Mouse (Mus musculus) embryo, embryonic 9.5 days (tissue): ENCODE results near the gene Vmn1r9.
"Not testable (repeated sequence)": the region's sequence is repeated elsewhere in the genome, so short reads cannot be mapped to it uniquely, and the experiment has no call there.

Experiments
- DNase-seq: peaks from one replicate; pipeline ENCODE4 v3.0.0-alpha.2; 2017; ENCODE audit errors: extremely low spot score

Gene Vmn1r9

DNA sequence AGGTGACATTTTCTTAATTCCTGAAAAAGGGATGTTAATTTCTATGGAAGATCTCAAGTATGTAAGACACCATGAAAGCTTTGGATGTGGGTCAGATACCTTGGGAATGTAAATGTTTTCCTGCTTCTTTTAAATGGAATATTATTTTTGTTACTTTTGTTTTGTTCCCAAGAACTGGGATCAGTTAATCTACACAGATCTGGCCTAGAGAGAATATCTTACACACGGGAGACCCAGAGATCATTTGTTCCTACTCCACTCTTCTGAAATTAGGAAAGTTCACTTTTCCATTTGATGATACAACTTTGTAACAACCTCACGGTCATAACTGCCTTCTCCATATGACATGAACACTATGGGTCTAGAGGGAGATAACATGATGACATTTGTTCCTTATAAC lies at the start of gene Vmn1r9:
TSS of gene Vmn1r9 (plus strand) at position 301 of the 400 bp plus-strand sequence.
- DNase-seq: no peak

DNA sequence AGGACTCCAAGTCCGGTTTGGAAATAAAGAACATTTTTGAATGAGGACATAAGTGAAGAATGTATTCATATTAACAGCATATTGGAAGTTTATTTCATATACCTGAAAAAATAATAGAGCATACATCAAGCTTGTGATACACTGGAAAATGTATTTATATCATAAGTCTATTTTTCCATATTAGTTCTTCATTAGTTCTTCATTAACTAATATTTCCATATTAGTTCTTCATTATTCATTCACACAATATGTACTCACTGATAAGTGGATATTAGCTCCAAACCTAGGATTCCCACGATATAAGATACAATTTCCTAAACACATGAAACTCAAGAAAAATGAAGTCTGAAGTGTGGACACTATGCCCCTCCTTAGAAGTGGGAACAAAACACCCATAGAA lies 41.4 kb upstream of the Vmn1r9 start, which contains the start of gene Vmn1r7:
TSS of gene Vmn1r7 (minus strand) at position 101 of the 400 bp plus-strand sequence.
- not testable (repeated sequence) for DNase-seq

DNA sequence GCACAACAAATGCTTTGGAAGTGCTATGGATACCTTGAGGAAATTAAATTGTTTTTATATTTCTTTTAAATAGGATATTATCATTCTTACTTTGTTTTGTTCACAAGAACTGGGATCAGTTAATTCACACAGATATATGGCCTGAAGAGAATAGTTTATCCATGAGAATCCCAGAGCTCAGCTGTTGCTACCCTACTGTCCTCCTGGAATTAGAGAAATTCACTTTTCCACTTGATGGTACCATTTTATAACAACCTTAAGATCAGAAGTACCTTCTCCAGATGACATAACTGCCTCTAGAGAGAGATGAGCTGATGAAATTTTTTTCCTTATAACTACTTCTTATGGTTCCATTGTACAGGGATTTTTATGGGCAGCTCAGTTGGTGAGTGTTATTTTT lies 34.6 kb upstream of the Vmn1r9 start, which contains the start of gene Vmn1r8:
TSS of gene Vmn1r8 (plus strand) at position 301 of the 400 bp plus-strand sequence.
- DNase-seq: no peak

DNA sequence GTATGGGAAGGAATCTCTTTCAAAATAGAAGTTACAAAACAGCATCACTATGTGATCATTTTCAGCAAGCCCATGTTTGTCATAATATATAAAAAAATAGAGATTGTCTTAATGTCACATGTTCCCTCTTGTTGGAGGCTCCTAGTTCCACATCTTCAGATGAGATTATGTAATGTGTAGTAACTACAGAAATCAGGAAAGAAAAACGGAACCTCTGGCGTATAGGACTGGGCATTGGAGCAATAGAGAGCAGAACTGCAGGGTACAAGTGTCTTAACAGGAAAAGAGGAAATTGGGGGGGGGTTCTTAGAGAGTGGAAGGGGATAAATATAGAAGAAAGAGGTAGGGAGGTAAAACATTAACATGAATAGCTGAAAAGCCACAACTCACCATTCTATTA lies 31.9 kb upstream of the Vmn1r9 start:
- DNase-seq: no peak

DNA sequence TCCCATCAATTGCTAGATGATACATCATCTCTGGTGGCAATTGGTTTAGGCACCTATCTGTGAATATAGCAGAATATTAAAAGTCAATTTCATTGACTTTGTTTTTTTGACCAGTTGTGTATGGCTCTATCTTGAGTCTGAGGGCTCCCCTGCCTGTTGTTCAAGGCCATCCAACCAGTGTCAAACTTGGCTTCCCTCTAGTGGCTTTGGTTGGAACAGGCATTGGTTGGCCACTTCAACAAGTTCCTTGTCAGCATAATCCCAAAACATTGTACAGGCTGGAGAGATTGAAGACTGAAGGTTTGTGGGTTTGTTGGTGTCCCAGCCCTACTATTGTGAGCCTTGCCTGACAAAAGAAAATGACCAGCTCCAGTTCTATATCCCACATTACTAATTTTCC lies 2.9 kb upstream of the Vmn1r9 start:
- no peak for DNase-seq

DNA sequence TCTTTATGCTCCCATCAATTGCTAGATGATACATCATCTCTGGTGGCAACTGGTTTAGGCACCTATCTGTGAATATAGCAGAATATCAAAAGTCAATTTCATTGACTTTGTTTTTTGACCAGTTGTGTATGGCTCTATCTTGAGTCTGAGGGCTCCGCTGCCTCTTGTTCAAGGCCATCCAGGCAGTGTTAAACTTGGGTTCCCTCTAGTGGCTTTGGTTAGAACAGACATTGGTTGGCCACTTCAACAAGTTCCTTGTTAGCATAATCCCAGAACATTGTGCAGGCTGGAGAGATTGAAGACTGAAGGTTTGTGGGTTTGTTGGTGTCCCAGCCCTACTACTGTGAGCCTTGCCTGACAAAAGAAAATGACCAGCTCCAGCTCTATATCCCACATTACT lies 39.8 kb downstream of the Vmn1r9 start:
- peak; percentile 1 for DNase-seq

DNA sequence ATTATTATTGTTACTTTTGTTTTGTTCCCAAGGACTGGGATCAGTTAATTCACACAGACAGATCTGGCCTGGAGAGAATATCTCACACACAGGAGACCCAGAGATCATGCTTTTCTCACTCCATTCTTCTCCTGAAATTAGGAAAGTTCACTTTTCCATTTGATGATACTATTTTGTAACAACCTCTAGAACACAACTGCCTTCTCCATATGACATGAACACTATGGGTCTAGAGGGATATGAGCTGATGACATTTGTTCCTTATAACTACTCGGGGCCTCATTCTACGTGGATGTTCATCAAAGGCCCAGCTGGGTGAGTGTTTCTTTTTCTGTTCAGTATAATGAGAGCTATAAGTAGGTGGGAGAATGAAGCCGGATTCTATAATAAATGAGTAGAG lies 42.6 kb downstream of the Vmn1r9 start, which contains the start of gene Vmn1r10:
TSS of gene Vmn1r10 (plus strand) at position 301 of the 400 bp plus-strand sequence.
- no peak for DNase-seq
